Mouse (Mus musculus) erythroblast, embryonic 14.5 days (primary cell): Measurements from ENCODE around the gene Fam120b. TPM values are rescaled to one million over a fixed set of nuclear protein-coding genes. Genes with fewer than 3 reads are reported as not detected.
"Not testable (repeated sequence)": the region's sequence is repeated elsewhere in the genome, so short reads cannot be mapped to it uniquely, and the experiment has no call there.

Experiments
- H3K27me3 ChIP-seq: 2 replicates; pipeline ENCODE4 v1.6.1; 2012; ENCODE audit warnings: inconsistent platforms; ENCODE audit not compliant: control insufficient read depth
- H3K36me3 ChIP-seq: 2 replicates; pipeline ENCODE4 v1.6.1; 2012; ENCODE audit warnings: mild to moderate bottlenecking, inconsistent platforms; ENCODE audit not compliant: control insufficient read depth
- H3K4me1 ChIP-seq: 2 replicates; pipeline ENCODE4 v1.6.1; 2012; ENCODE audit warnings: inconsistent platforms; ENCODE audit not compliant: control insufficient read depth
- H3K4me3 ChIP-seq: replicated peaks from 2 replicates; pipeline ENCODE3; 2012; ENCODE audit warnings: moderate library complexity, mild to moderate bottlenecking, inconsistent platforms
- H3K9me3 ChIP-seq: 2 replicates; pipeline ENCODE4 v1.6.1; 2012; ENCODE audit warnings: low read length, inconsistent platforms, mixed read lengths; ENCODE audit not compliant: control insufficient read depth
- GATA1 ChIP-seq: IDR thresholded peaks from 2 replicates; pipeline ENCODE4 v1.6.1; 2012; ENCODE audit warnings: low read length, inconsistent platforms, mixed read lengths
- TAL1 ChIP-seq: IDR thresholded peaks from 3 replicates; pipeline ENCODE4 v1.6.1; 2012; ENCODE audit warnings: low read length, inconsistent platforms, mixed read lengths
- polyA plus RNA-seq: library from polyadenylated mRNA; stranded (reverse); fragments of >175 nt; gene quantifications from 2 replicates; pipeline ENCODE4 v1.2.3, GENCODE M21; 2012

Fam120b gene
- polyA plus RNA-seq, 1 experiment = 0.04 TPM

- H3K4me3 ChIP-seq = no peak overlapping the region
- TF ChIP-seq GATA1 = no peak
- TF ChIP-seq TAL1 = no peak
Observed at GRCm38 (mm10) chr17:15440463-15441121, 44.6 kb downstream of the Fam120b start.

GRCm38 (mm10) chr17:15445421-15445820, 49.4 kb downstream of the Fam120b start:
- TF ChIP-seq TAL1 (no peak), GATA1 (no peak)
- Histone ChIP-seq H3K4me1 (no peaks in the 10 kb centered on the region; the same call in 1 of the 2 replicates), H3K36me3 (no peaks in the 10 kb centered on the region), H3K9me3 (no peaks in the 10 kb centered on the region), H3K4me3 (no peak overlapping the region), H3K27me3 (no peaks in the 10 kb centered on the region)

More at GRCm38 (mm10) chr17:15440463-15441121, 44.6 kb downstream of the Fam120b start:
- Histone ChIP-seq H3K27me3 (no peaks in the 10 kb centered on the region), H3K4me1 (no peaks in the 10 kb centered on the region; the same call in 1 of the 2 replicates), H3K9me3 (no peaks in the 10 kb centered on the region), H3K36me3 (no peaks in the 10 kb centered on the region)

DNA sequence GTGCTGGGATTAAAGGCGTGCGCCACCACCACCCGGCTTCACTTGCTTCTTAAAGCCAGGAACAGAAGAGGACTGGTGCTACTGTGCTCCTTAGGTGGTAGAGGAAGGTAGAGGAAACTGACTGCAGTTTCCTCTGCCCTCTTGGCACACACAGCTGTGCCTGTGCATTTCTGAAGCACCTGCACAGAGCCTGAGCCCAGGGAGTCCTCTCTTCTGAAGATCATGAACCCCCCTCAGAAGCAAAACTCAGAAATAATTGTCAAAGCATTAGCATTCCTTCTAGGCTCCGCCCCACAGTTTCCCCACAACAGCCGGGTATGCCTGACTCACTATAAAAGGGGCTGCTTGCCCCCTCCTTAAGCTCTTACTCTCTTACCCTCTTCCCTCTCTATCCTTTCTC, 51.8 kb downstream of the Fam120b start:
- Histone ChIP-seq H3K27me3 (no peaks in the 10 kb centered on the region), H3K4me3 (no peak overlapping the region), H3K9me3 (no peaks in the 10 kb centered on the region), H3K36me3 (no peaks in the 10 kb centered on the region), H3K4me1 (no peaks in the 10 kb centered on the region)
- TF ChIP-seq TAL1 (no peak), GATA1 (no peak)

GRCm38 (mm10) chr17:15449144-15449543, 53.1 kb downstream of the Fam120b start:
- H3K27me3 ChIP-seq, H3K4me3 ChIP-seq, H3K4me1 ChIP-seq, H3K36me3 ChIP-seq, H3K9me3 ChIP-seq: not testable (repeated sequence)

DNA sequence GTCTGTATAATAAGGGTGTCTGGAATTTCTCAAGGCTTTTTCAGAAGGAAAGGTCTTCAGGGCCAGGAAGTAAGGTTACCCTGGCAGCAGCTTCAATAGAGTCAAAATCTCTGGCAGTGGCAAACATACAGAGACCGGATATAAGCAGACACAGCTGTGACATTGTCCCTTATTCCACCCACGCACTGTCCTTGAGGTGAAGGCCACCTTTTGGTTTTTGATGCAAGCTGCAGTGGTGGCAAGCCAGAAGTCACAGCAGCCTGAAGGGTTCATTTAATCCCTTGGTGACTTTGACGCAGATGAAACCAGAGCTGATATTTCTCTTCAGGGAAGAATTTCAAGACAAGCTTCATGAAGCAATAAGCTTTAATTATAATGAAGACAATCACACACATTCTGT, 53.6 kb downstream of the Fam120b start:
- H3K4me1 ChIP-seq = no peaks in the 10 kb centered on the region
- H3K36me3 ChIP-seq = no peaks in the 10 kb centered on the region
- no peak for TF ChIP-seq GATA1
- TF ChIP-seq TAL1 = no peak

DNA sequence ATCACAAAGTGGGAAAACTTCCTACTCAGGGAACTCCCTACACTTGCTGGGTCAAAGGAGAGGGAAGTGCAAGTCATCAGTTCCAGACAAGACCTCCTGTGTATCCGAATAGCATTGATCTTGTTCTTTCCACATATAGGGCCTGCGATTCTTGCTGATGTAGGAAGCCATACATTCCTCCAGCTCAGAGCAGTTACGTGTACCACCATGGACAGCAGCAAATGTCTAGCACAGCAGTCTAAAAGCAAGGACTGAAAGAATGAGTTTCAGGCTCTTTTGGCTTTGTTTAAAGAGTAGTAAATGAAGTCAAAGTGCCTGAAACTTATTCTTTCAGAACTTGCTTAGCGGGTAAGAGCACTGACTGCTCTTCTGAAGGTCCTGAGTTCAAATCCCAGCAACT, 59.2 kb downstream of the Fam120b start:
- H3K4me1 ChIP-seq = no peaks in the 10 kb centered on the region
- H3K36me3 ChIP-seq = no peaks in the 10 kb centered on the region
- TF ChIP-seq TAL1 = no peak
- TF ChIP-seq GATA1 = no peak
- no peak overlapping the region for H3K4me3 ChIP-seq
- H3K9me3 ChIP-seq = no peaks in the 10 kb centered on the region
- H3K27me3 ChIP-seq = no peaks in the 10 kb centered on the region

More for the DNA sequence above, 53.6 kb downstream of the Fam120b start:
- Histone ChIP-seq H3K27me3 (no peaks in the 10 kb centered on the region), H3K4me3 (no peak overlapping the region), H3K9me3 (no peaks in the 10 kb centered on the region)

- no peak for TF ChIP-seq TAL1
- TF ChIP-seq GATA1 = no peak
- H3K4me1 ChIP-seq = no peaks in the 10 kb centered on the region
- H3K4me3 ChIP-seq = no peak overlapping the region
- no peaks in the 10 kb centered on the region for H3K9me3 ChIP-seq
- no peaks in the 10 kb centered on the region for H3K27me3 ChIP-seq
- H3K36me3 ChIP-seq = no peaks in the 10 kb centered on the region
Observed at GRCm38 (mm10) chr17:15456595-15456994, 60.6 kb downstream of the Fam120b start.

DNA sequence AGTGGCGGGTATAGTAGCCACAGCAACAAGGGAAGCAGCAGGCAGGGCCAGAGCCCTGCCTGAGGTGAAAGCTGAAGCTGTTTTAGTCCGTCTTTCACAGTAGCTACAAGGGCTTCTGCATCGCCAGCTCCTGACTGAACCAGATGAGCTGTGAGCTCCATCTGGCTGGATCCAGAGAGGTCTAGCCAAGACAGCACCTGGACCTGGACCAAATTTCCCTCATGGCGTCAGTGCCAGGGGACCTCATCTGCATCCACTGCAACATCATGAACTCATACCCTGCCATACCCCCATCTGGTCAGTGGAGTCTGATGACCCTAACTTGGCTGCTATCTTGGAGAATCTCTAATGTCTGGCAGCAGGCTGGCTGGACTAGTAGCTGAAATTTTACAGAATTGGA, 63.8 kb downstream of the Fam120b start:
- Histone ChIP-seq H3K27me3 (no peaks in the 10 kb centered on the region), H3K9me3 (no peaks in the 10 kb centered on the region), H3K4me3 (no peak overlapping the region), H3K36me3 (no peaks in the 10 kb centered on the region), H3K4me1 (peaks cover 2% of the 10 kb centered on the region)
- TF ChIP-seq TAL1 (no peak), GATA1 (no peak)

- no peak for TF ChIP-seq TAL1
- TF ChIP-seq GATA1 = no peak
- H3K4me3 ChIP-seq = no peak overlapping the region
Observed at GRCm38 (mm10) chr17:15461921-15462495, 66.0 kb downstream of the Fam120b start.

GRCm38 (mm10) chr17:15467669-15468068, 71.7 kb downstream of the Fam120b start:
- no peaks in the 10 kb centered on the region for H3K27me3 ChIP-seq
- peaks cover 29% of the 10 kb centered on the region for H3K36me3 ChIP-seq
- H3K4me3 ChIP-seq = no peak overlapping the region
- TF ChIP-seq GATA1 (no peak), TAL1 (no peak)
- peaks cover 4% of the 10 kb centered on the region for H3K4me1 ChIP-seq
- H3K9me3 ChIP-seq = no peaks in the 10 kb centered on the region

More at GRCm38 (mm10) chr17:15461921-15462495, 66.0 kb downstream of the Fam120b start:
- Histone ChIP-seq H3K36me3 (no peaks in the 10 kb centered on the region), H3K4me1 (peaks cover 2% of the 10 kb centered on the region), H3K27me3 (no peaks in the 10 kb centered on the region), H3K9me3 (no peaks in the 10 kb centered on the region)
